Mouse (Mus musculus): ENCODE measurements around the gene S100a5. TPM values are rescaled to one million over a fixed set of nuclear protein-coding genes. Genes with fewer than 3 reads are reported as not detected.

S100a5 gene
- polyA plus RNA-seq, 1 experiment from 2014 or later: 1.4 TPM

- Histone ChIP-seq H3K9ac (ENCODE audit: low read depth, low read length) (no peak overlapping the region), H3K36me3 (ENCODE audit: insufficient read depth, low read length) (no peaks in the 10 kb centered on the region), H3K9me3 (replicated peaks; ENCODE audit: low read length) (no peaks in the 10 kb centered on the region), H3K4me3 (replicated peaks; ENCODE audit: low read depth, low read length) (no peak overlapping the region), H3K4me2 (ENCODE audit: low read length) (no peak overlapping the region), H3K27me3 (ENCODE audit: insufficient read depth, low read length) (no peaks in the 10 kb centered on the region), H3K27ac (no peak overlapping the region), H3K4me1 (replicated peaks; ENCODE audit: insufficient read depth, low read length) (no peaks in the 10 kb centered on the region)
- WGBS: 76% methylated on average over 2 of the region's 2 CpGs
- DNase-seq (ENCODE audit: low spot score) (no peak), ATAC-seq (replicated peaks; ENCODE audit: low FRiP score, low read depth) (no peak)
- TF ChIP-seq CTCF (IDR thresholded peaks at IDR 0.05; ENCODE audit: low read depth): no peak
Observed at GRCm38 (mm10) chr3:90631984-90632383, 23.7 kb downstream of the S100a5 start.

GRCm38 (mm10) chr3:90638511-90639275 lies 30.4 kb downstream of the S100a5 start:
- Histone ChIP-seq H3K9me3 (replicated peaks; ENCODE audit: low read length) (no peaks in the 10 kb centered on the region), H3K36me3 (ENCODE audit: insufficient read depth, low read length) (no peaks in the 10 kb centered on the region), H3K27me3 (ENCODE audit: insufficient read depth, low read length) (no peaks in the 10 kb centered on the region), H3K4me1 (replicated peaks; ENCODE audit: insufficient read depth, low read length) (no peaks in the 10 kb centered on the region), H3K27ac (no peak overlapping the region), H3K9ac (ENCODE audit: low read depth, low read length) (no peak overlapping the region), H3K4me3 (replicated peaks; ENCODE audit: low read depth, low read length) (no peak overlapping the region), H3K4me2 (ENCODE audit: low read length) (no peak overlapping the region)
- WGBS: 87% methylated on average over 1 of the region's 1 CpGs
- no peak for TF ChIP-seq CTCF (IDR thresholded peaks at IDR 0.05; ENCODE audit: low read depth)
- DNase-seq (ENCODE audit: low spot score) (no peak), ATAC-seq (replicated peaks; ENCODE audit: low FRiP score, low read depth) (no peak)

- H3K9me3 ChIP-seq (replicated peaks; ENCODE audit: low read length): no peaks in the 10 kb centered on the region
- DNase-seq (ENCODE audit: low spot score) (peak; percentile 10), ATAC-seq (replicated peaks; ENCODE audit: low FRiP score, low read depth) (no peak)
- no peak overlapping the region for H3K9ac ChIP-seq (ENCODE audit: low read depth, low read length)
- no peak overlapping the region for H3K27ac ChIP-seq
- H3K4me3 ChIP-seq (replicated peaks; ENCODE audit: low read depth, low read length): no peak overlapping the region
- peak; percentile 68 for TF ChIP-seq CTCF (IDR thresholded peaks at IDR 0.05; ENCODE audit: low read depth)
- H3K27me3 ChIP-seq (ENCODE audit: insufficient read depth, low read length): no peaks in the 10 kb centered on the region
- no peak overlapping the region for H3K4me2 ChIP-seq (ENCODE audit: low read length)
- 59% methylated on average over 7 of the region's 7 CpGs for WGBS
- no peaks in the 10 kb centered on the region for H3K36me3 ChIP-seq (ENCODE audit: insufficient read depth, low read length)
- H3K4me1 ChIP-seq (replicated peaks; ENCODE audit: insufficient read depth, low read length): no peaks in the 10 kb centered on the region
Observed at GRCm38 (mm10) chr3:90639511-90640154, 31.3 kb downstream of the S100a5 start.

- DNase-seq (ENCODE audit: low spot score) (no peak), ATAC-seq (replicated peaks; ENCODE audit: low FRiP score, low read depth) (no peak)
- H3K4me2 ChIP-seq (ENCODE audit: low read length): no peak overlapping the region
- H3K36me3 ChIP-seq (ENCODE audit: insufficient read depth, low read length): no peaks in the 10 kb centered on the region
- no peaks in the 10 kb centered on the region for H3K4me1 ChIP-seq (replicated peaks; ENCODE audit: insufficient read depth, low read length)
- no peaks in the 10 kb centered on the region for H3K27me3 ChIP-seq (ENCODE audit: insufficient read depth, low read length)
- H3K9me3 ChIP-seq (replicated peaks; ENCODE audit: low read length): no peaks in the 10 kb centered on the region
- no peak overlapping the region for H3K27ac ChIP-seq
- TF ChIP-seq CTCF (IDR thresholded peaks at IDR 0.05; ENCODE audit: low read depth): no peak
- no peak overlapping the region for H3K4me3 ChIP-seq (replicated peaks; ENCODE audit: low read depth, low read length)
- no peak overlapping the region for H3K9ac ChIP-seq (ENCODE audit: low read depth, low read length)
- 77% methylated on average over 7 of the region's 7 CpGs for WGBS
Observed at GRCm38 (mm10) chr3:90640981-90641380, 32.7 kb downstream of the S100a5 start.

- Histone ChIP-seq H3K4me1 (replicated peaks; ENCODE audit: insufficient read depth, low read length) (no peaks in the 10 kb centered on the region), H3K9ac (ENCODE audit: low read depth, low read length) (no peak overlapping the region), H3K27me3 (ENCODE audit: insufficient read depth, low read length) (no peaks in the 10 kb centered on the region), H3K9me3 (replicated peaks; ENCODE audit: low read length) (no peaks in the 10 kb centered on the region), H3K36me3 (ENCODE audit: insufficient read depth, low read length) (no peaks in the 10 kb centered on the region), H3K27ac (no peak overlapping the region), H3K4me2 (ENCODE audit: low read length) (no peak overlapping the region), H3K4me3 (replicated peaks; ENCODE audit: low read depth, low read length) (no peak overlapping the region)
- ATAC-seq (replicated peaks; ENCODE audit: low FRiP score, low read depth) (no peak), DNase-seq (ENCODE audit: low spot score) (peak; percentile 50)
- 49% methylated on average over 3 of the region's 3 CpGs for WGBS
- peak; percentile 72 for TF ChIP-seq CTCF (IDR thresholded peaks at IDR 0.05; ENCODE audit: low read depth)
Observed at GRCm38 (mm10) chr3:90644220-90644619, 35.9 kb downstream of the S100a5 start.

- Histone ChIP-seq H3K27ac (no peak overlapping the region), H3K4me2 (ENCODE audit: low read length) (no peak overlapping the region), H3K9me3 (replicated peaks; ENCODE audit: low read length) (no peaks in the 10 kb centered on the region), H3K9ac (ENCODE audit: low read depth, low read length) (no peak overlapping the region), H3K4me3 (replicated peaks; ENCODE audit: low read depth, low read length) (no peak overlapping the region), H3K27me3 (ENCODE audit: insufficient read depth, low read length) (no peaks in the 10 kb centered on the region), H3K36me3 (ENCODE audit: insufficient read depth, low read length) (no peaks in the 10 kb centered on the region), H3K4me1 (replicated peaks; ENCODE audit: insufficient read depth, low read length) (no peaks in the 10 kb centered on the region)
- 88% methylated on average over 1 of the region's 1 CpGs for WGBS
- ATAC-seq (replicated peaks; ENCODE audit: low FRiP score, low read depth) (no peak), DNase-seq (ENCODE audit: low spot score) (no peak)
- TF ChIP-seq CTCF (IDR thresholded peaks at IDR 0.05; ENCODE audit: low read depth): no peak
Observed at GRCm38 (mm10) chr3:90647291-90647690, 39.0 kb downstream of the S100a5 start.

Measured in kidney, postnatal 0 days (tissue).